Mouse (Mus musculus) C2C12 (cell line): ENCODE measurements around the gene Tstd2.

ENCODE experiments used
- CEBPB ChIP-seq: IDR thresholded peaks from one replicate; pipeline ENCODE4 v1.6.1; 2011; ENCODE audit warnings: low read depth, mild to moderate bottlenecking, control low read depth, moderate library complexity
- CTCF ChIP-seq: IDR thresholded peaks from one replicate; pipeline ENCODE4 v1.5.1; 2011; ENCODE audit not compliant: control insufficient read depth, insufficient read depth, insufficient read length
- FOSL1 ChIP-seq: IDR thresholded peaks from one replicate; pipeline ENCODE4 v1.8.0; 2011; ENCODE audit warnings: mild to moderate bottlenecking, low read length; ENCODE audit not compliant: poor library complexity, insufficient read depth, severe bottlenecking
- MAX ChIP-seq: IDR thresholded peaks from one replicate; pipeline ENCODE4 v1.6.1; 2011; ENCODE audit warnings: mild to moderate bottlenecking, control low read depth
- MYOD1 ChIP-seq: IDR thresholded peaks from one replicate; pipeline ENCODE4 v1.6.1; 2011; ENCODE audit warnings: low read depth; ENCODE audit not compliant: control insufficient read depth, insufficient read length
- MYOG ChIP-seq: IDR thresholded peaks from one replicate; pipeline ENCODE4 v1.6.1; 2011; ENCODE audit not compliant: control insufficient read depth, insufficient read length; ENCODE audit errors: extremely low read depth
- USF1 ChIP-seq: IDR thresholded peaks from one replicate; pipeline ENCODE4 v1.6.1; 2011; ENCODE audit warnings: low read depth, mild to moderate bottlenecking, control low read depth, moderate library complexity

DNA sequence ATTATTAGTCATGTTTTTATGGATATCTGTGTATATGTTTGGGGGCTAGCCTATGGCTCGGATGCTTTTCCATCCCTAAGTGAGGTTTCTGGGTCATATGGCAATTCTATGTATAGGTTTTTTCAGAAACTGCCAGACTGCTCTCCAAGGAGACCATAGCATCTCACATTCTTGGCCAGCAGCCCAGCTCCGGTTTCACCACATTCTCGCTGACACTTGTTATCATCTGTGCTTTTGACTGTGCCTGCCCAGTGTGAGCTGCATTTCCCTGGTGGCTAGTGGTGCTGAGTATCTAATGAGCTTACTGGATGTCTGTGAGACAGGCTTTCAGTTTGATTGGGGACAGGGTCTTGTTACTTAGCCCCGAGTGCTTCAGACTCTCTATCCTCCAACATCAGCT, 64.8 kb downstream of the Tstd2 start:
- TF ChIP-seq CTCF (no peak), USF1 (no peak), MYOG (no peak), MAX (no peak), FOSL1 (no peak), MYOD1 (no peak), CEBPB (no peak)
